Mouse (Mus musculus) retina, embryonic 14.5 days (tissue): ENCODE results near the gene Gm7879.
A peak's percentile ranks its signal among the peaks of the same experiment; 100 is the strongest.

Source experiments
- DNase-seq: peaks from one replicate; pipeline ENCODE4 v3.0.0-alpha.2; 2015; ENCODE audit warnings: low spot score

The Gm7879 gene

GRCm38 (mm10) chr5:43948111-43948743 is 35.3 kb downstream of the Gm7879 start:
- DNase-seq = peak; percentile 48

GRCm38 (mm10) chr5:43948748-43949275 is 35.9 kb downstream of the Gm7879 start:
- DNase-seq = peak; percentile 35

GRCm38 (mm10) chr5:43953241-43953640 is 40.3 kb downstream of the Gm7879 start:
- DNase-seq = no peak

GRCm38 (mm10) chr5:43959884-43960440 is 47.0 kb downstream of the Gm7879 start:
- DNase-seq = no peak

GRCm38 (mm10) chr5:43961056-43961455 is 48.1 kb downstream of the Gm7879 start:
- no peak for DNase-seq
